Mouse (Mus musculus): ENCODE data around the gene Gpc2. TPM values are rescaled to one million over a fixed set of nuclear protein-coding genes. Genes with fewer than 3 reads are reported as not detected.

Gene Gpc2
- polyA plus RNA-seq, 1 experiment from 2014 or later: 14.3 TPM

DNA sequence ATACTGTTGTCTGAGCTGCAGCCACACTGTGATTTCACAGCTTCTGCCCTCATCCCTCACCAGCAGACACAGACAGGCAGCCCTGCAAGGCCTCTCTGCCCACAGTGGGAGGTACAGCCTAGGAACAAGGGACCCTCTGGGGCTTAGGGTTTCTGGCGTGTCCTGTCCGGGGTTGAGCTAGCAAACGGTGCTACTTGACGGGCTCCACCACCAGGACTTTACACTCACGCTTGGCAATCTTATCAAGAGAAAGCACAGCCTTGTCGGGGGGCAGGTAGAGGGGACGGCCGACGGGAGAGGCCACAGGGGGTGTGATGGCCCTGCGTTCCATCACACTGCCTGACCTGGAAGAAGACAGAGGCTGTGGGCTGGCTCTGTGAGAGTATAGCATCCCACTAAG, 19.8 kb downstream of the Gpc2 start:
- Histone ChIP-seq H3K27ac (no peak overlapping the region), H3K4me2 (no peak overlapping the region), H3K36me3 (peaks cover 21% of the 10 kb centered on the region; the same call in 1 of the 2 replicates), H3K9ac (no peak overlapping the region), H3K9me3 (no peaks in the 10 kb centered on the region), H3K27me3 (replicated peaks) (no peaks in the 10 kb centered on the region), H3K4me3 (replicated peaks) (no peak overlapping the region), H3K4me1 (peaks cover 27% of the 10 kb centered on the region)
- no peak for ATAC-seq (ENCODE audit: insufficient read depth, low FRiP score, low read depth)
- WGBS: 72% methylated on average over 10 of the region's 10 CpGs

GRCm38 (mm10) chr5:138258993-138259392, 20.8 kb downstream of the Gpc2 start:
- no peak overlapping the region for H3K9ac ChIP-seq
- no peak overlapping the region for H3K4me2 ChIP-seq
- WGBS: 70% methylated on average over 7 of the region's 7 CpGs
- H3K27ac ChIP-seq: no peak overlapping the region
- ATAC-seq (ENCODE audit: insufficient read depth, low FRiP score, low read depth): no peak
- H3K9me3 ChIP-seq: no peaks in the 10 kb centered on the region
- peaks cover 28% of the 10 kb centered on the region for H3K4me1 ChIP-seq
- H3K36me3 ChIP-seq: peaks cover 21% of the 10 kb centered on the region; the same call in 1 of the 2 replicates
- H3K4me3 ChIP-seq (replicated peaks): no peak overlapping the region
- H3K27me3 ChIP-seq (replicated peaks): no peaks in the 10 kb centered on the region

DNA sequence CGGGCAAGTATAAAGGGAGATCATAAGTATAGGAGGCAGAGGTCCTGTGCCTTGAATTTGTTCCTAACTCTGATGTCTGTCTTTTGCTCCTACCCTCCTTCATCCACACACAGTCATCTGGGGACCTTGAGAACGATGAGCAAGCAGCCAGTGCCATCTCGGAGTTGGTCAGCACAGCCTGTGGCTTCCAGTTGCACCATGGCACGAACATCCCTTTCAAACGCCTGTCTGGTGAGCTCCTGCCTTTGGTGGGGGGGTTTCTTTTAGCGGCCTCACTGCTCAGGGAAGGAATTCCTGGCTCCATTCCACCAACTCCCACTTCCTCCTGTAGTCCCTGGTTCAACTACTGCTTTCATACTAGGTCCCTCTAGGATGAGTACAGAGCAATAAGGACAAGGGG, 21.3 kb downstream of the Gpc2 start:
- H3K4me1 ChIP-seq: peaks cover 28% of the 10 kb centered on the region
- H3K27ac ChIP-seq: no peak overlapping the region
- H3K9me3 ChIP-seq: no peaks in the 10 kb centered on the region
- no peak for ATAC-seq (ENCODE audit: insufficient read depth, low FRiP score, low read depth)
- 78% methylated on average over 6 of the region's 6 CpGs for WGBS
- peaks cover 21% of the 10 kb centered on the region; the same call in 1 of the 2 replicates for H3K36me3 ChIP-seq
- no peaks in the 10 kb centered on the region for H3K27me3 ChIP-seq (replicated peaks)
- H3K9ac ChIP-seq: no peak overlapping the region
- no peak overlapping the region for H3K4me3 ChIP-seq (replicated peaks)
- no peak overlapping the region for H3K4me2 ChIP-seq

- WGBS: 73% methylated on average over 3 of the region's 3 CpGs
- Histone ChIP-seq H3K27ac (no peak overlapping the region), H3K27me3 (replicated peaks) (no peaks in the 10 kb centered on the region), H3K4me3 (replicated peaks) (no peak overlapping the region), H3K4me1 (peaks cover 26% of the 10 kb centered on the region), H3K4me2 (no peak overlapping the region), H3K36me3 (peaks cover 21% of the 10 kb centered on the region; the same call in 1 of the 2 replicates), H3K9ac (no peak overlapping the region), H3K9me3 (no peaks in the 10 kb centered on the region)
- no peak for ATAC-seq (ENCODE audit: insufficient read depth, low FRiP score, low read depth)
These were observed 21.7 kb downstream of the Gpc2 start for GRCm38 (mm10) chr5:138258078-138258477.

DNA sequence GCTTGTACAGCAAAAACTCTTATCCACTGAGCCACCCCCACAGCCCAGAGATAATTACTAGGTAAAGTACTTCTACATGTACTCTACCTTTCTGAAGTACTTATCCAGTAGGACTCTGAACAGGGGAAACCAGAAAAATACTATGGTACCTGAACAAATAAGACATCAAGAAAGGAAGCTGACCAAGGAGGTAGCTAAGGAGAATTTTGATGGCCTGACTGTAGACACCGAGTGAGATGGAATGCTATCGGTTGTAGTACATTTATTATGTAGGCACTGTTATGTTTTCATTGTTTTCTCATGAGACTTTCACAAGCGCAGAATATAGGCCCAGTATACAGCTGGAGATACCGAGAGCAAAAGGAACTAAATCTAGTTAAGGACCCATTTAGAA, 22.2 kb downstream of the Gpc2 start:
- H3K9ac ChIP-seq: no peak overlapping the region
- H3K27ac ChIP-seq: no peak overlapping the region
- no peaks in the 10 kb centered on the region for H3K9me3 ChIP-seq
- ATAC-seq (ENCODE audit: insufficient read depth, low FRiP score, low read depth): no peak
- 90% methylated on average over 4 of the region's 4 CpGs for WGBS
- H3K27me3 ChIP-seq (replicated peaks): no peaks in the 10 kb centered on the region
- no peak overlapping the region for H3K4me2 ChIP-seq
- H3K4me3 ChIP-seq (replicated peaks): no peak overlapping the region
- peaks cover 21% of the 10 kb centered on the region for H3K4me1 ChIP-seq
- peaks cover 21% of the 10 kb centered on the region; the same call in 1 of the 2 replicates for H3K36me3 ChIP-seq

DNA sequence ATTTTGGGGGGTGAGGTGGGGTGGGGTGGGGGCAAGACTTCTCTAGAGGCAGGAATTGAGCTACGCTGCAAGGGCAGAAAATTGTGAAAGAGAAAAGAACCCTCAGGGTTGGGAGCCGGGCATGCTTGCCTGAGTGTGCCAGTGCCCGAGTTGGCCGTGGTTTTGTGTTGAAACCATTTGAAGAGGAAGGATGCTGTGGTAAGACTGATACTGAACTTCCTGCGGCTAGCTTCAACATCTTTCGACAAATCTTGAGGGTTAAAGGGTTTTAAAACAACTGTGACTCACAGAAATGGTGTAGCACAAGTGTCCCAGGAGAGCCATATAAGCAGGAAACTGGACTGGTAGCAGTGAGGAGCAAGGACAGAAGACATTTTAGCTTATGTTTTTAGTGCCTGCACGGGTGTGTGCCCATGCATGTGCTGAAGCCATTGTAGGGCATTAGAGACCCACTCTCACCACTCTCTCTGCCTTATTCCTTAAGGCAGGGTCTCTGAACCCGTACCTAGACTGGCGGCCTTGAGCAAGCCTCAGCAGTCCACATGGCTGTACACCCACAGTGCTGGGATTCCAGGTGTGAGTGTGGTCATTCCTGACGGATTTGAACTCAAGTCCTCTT, 22.7 kb downstream of the Gpc2 start:
- H3K9ac ChIP-seq: no peak overlapping the region
- peak overlapping the region; percentile 36; the same call in 1 of the 2 replicates for H3K27ac ChIP-seq
- WGBS: 81% methylated on average over 10 of the region's 10 CpGs
- H3K4me2 ChIP-seq: no peak overlapping the region
- ATAC-seq (ENCODE audit: insufficient read depth, low FRiP score, low read depth): no peak
- no peak overlapping the region for H3K4me3 ChIP-seq (replicated peaks)
- H3K36me3 ChIP-seq: peaks cover 21% of the 10 kb centered on the region; the same call in 1 of the 2 replicates
- no peaks in the 10 kb centered on the region for H3K9me3 ChIP-seq
- H3K27me3 ChIP-seq (replicated peaks): no peaks in the 10 kb centered on the region
- H3K4me1 ChIP-seq: peaks cover 16% of the 10 kb centered on the region

- Histone ChIP-seq H3K4me1 (peaks cover 12% of the 10 kb centered on the region), H3K36me3 (peaks cover 12% of the 10 kb centered on the region; the same call in 1 of the 2 replicates), H3K27ac (peak overlapping the region; percentile 90), H3K4me2 (peak overlapping the region; percentile 87), H3K27me3 (replicated peaks) (no peaks in the 10 kb centered on the region), H3K9ac (peak overlapping the region; percentile 73), H3K9me3 (no peaks in the 10 kb centered on the region), H3K4me3 (replicated peaks) (peak overlapping the region; percentile 87)
- no peak for ATAC-seq (ENCODE audit: insufficient read depth, low FRiP score, low read depth)
- WGBS: 16% methylated on average over 7 of the region's 7 CpGs
These were observed 23.7 kb downstream of the Gpc2 start for GRCm38 (mm10) chr5:138256094-138256467.

DNA sequence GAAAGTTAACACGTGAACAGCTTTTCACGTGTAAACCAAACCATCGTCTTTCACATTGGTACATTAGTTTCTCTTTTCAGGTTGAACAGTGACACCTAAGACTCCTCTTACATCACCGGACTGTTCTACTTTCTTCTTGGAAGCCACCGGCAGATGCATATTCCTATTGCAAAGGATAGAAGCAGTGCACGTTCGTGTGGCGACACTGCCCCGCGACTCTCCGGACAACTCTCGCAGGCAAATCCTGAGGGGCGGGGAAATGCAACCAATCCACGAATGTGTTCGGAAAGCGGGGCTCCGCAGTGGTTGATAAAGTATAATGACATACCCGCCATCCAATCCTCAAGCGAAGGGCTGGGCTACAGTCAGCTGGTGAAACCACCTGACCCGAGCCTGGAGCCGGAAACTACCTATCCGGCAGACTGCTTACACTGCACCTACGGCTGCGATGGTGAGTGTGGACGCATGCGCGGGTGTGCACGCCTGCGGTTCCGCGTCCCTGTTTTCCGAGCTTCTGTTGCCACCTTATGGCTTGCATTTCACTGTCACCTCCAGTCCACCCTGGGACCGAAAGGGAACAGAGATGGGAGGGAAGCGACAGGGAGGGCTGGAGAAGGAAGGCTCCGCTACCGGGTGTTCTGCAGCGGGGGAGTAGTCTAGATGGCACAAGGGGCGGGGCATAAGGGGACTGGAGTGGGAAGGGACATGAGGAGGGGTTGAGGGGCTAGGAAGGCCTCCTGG, 24.3 kb downstream of the Gpc2 start, which contains the start of gene Lamtor4:
Gene Lamtor4 (plus strand): TSS at position 130 of the 741 bp plus-strand sequence.
- H3K4me3 ChIP-seq (replicated peaks): peak within 1 kb of the TSS; percentile 87
- peak within 1 kb of the TSS; percentile 87 for H3K4me2 ChIP-seq
- H3K9ac ChIP-seq: peak within 1 kb of the TSS; percentile 73
- WGBS: under 1% methylated on average over 38 of the region's 38 CpGs
- peak within 1 kb of the TSS; percentile 90 for H3K27ac ChIP-seq
- ATAC-seq (ENCODE audit: insufficient read depth, low FRiP score, low read depth): peak; percentile 99
- peaks cover 12% of the 10 kb centered on the region; the same call in 1 of the 2 replicates for H3K36me3 ChIP-seq
- peaks cover 12% of the 10 kb centered on the region for H3K4me1 ChIP-seq
- no peaks in the 10 kb centered on the region for H3K9me3 ChIP-seq
- H3K27me3 ChIP-seq (replicated peaks): no peaks in the 10 kb centered on the region

- no peak overlapping the region for H3K27ac ChIP-seq
- no peaks in the 10 kb centered on the region for H3K9me3 ChIP-seq
- H3K36me3 ChIP-seq: no peaks in the 10 kb centered on the region
- ATAC-seq (ENCODE audit: insufficient read depth, low FRiP score, low read depth): no peak
- H3K4me2 ChIP-seq: no peak overlapping the region
- H3K27me3 ChIP-seq (replicated peaks): no peaks in the 10 kb centered on the region
- no peak overlapping the region for H3K9ac ChIP-seq
- peaks cover 12% of the 10 kb centered on the region for H3K4me1 ChIP-seq
- no peak overlapping the region for H3K4me3 ChIP-seq (replicated peaks)
- WGBS: 91% methylated on average over 3 of the region's 3 CpGs
These were observed 26.7 kb downstream of the Gpc2 start for GRCm38 (mm10) chr5:138253061-138253460.

GRCm38 (mm10) chr5:138251144-138251543, 28.7 kb downstream of the Gpc2 start:
- WGBS: 82% methylated on average over 12 of the region's 12 CpGs
- Histone ChIP-seq H3K9ac (no peak overlapping the region), H3K4me3 (replicated peaks) (no peak overlapping the region), H3K27ac (no peak overlapping the region), H3K9me3 (no peaks in the 10 kb centered on the region), H3K36me3 (no peaks in the 10 kb centered on the region), H3K4me1 (peaks cover 7% of the 10 kb centered on the region), H3K4me2 (no peak overlapping the region), H3K27me3 (replicated peaks) (no peaks in the 10 kb centered on the region)
- no peak for ATAC-seq (ENCODE audit: insufficient read depth, low FRiP score, low read depth)

DNA sequence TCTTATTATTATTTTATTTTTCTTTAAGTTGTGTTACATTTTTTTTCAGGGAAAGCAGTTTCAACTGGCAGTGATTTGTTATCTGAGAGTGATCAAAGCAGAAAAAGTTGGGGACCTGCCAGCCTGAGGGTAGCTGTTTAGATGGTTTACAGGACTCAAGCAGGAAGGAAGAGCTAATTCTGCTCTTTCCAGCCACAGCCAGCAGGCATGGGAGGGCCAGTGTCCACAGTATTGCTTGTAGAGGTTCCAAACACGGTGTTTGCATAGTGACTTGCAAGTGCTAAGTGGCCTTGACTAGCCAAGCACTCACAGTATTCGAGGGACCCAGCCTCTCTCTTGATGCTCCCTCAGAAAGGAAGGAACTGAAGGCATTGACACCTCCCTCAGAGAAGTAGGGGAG, 38.3 kb downstream of the Gpc2 start:
- WGBS: 25% methylated on average over 2 of the region's 2 CpGs
- H3K4me1 ChIP-seq: no peaks in the 10 kb centered on the region
- H3K4me2 ChIP-seq: no peak overlapping the region
- no peaks in the 10 kb centered on the region for H3K36me3 ChIP-seq
- no peak overlapping the region for H3K9ac ChIP-seq
- H3K4me3 ChIP-seq (replicated peaks): no peak overlapping the region
- no peaks in the 10 kb centered on the region for H3K9me3 ChIP-seq
- no peak for ATAC-seq (ENCODE audit: insufficient read depth, low FRiP score, low read depth)
- H3K27me3 ChIP-seq (replicated peaks): no peaks in the 10 kb centered on the region
- H3K27ac ChIP-seq: no peak overlapping the region

GRCm38 (mm10) chr5:138234224-138234623, 45.6 kb downstream of the Gpc2 start:
- no peak overlapping the region for H3K4me2 ChIP-seq
- H3K27ac ChIP-seq: no peak overlapping the region
- H3K27me3 ChIP-seq (replicated peaks): no peaks in the 10 kb centered on the region
- no peak for ATAC-seq (ENCODE audit: insufficient read depth, low FRiP score, low read depth)
- no peaks in the 10 kb centered on the region for H3K9me3 ChIP-seq
- H3K4me1 ChIP-seq: no peaks in the 10 kb centered on the region
- no peak overlapping the region for H3K4me3 ChIP-seq (replicated peaks)
- H3K9ac ChIP-seq: no peak overlapping the region
- no peaks in the 10 kb centered on the region for H3K36me3 ChIP-seq
